Mouse (Mus musculus): ENCODE measurements around the gene Olfr802.

Olfr802 gene

DNA sequence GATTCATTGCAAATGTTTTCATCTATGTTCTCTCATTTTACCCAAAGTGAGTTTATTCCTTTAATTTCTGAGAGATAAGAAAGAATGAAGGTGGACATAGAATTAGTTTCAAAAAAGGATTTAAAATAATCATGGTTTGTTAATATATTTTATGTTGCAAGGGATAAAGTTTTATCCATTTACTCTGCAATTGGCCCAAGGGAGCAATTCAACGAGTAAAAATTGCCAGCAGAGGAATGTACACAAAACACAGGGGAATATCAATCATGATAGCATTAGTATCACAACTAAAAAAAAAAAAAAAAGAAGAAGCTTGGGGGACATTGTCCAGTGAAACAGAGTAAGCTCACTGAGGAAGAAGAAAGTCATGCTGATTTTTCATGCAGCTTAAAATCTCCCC, at the start of gene Olfr802:
Olfr802 (minus strand) TSS at position 101 of the 400 bp plus-strand sequence.
- no peak for DNase-seq

DNA sequence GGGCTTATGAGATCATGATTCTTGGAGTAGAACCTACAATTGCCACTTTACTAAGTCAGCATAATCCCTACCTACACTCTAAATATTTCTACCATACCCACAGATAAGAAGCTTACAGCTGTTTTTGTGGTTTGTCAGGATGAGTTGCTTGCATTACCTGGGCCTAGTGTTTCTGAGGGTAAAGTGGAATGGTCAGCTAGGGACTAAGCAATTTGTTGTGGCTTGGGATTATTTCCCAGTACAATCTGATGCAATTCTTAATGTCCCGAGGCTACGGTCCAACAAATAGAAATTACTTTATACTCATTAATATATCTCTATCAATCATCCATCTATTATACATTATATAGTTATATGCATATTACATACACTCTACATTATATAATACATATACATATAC, 41.3 kb upstream of the Olfr802 start, which contains the start of gene Olfr805:
Olfr805 (minus strand) TSS at position 101 of the 400 bp plus-strand sequence.
- no peak for DNase-seq

DNA sequence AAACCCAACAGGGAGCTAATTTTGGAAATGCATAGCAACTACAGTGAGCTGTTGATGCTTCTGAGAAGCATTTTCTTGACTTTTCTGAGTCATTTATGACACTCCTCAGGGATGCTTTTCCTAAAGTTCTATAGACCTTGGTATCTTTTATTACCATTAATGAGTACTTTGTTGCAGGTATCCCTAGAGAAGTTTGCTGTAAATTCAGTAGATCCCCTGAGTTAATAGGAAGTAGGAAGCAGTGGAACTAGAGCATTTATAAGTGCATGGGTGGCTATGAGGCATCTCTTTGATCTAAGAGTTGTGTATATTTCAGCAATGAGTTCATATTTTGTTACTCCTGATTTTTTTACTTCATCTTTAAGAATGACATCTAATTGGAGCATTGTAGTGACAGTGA, 14.9 kb upstream of the Olfr802 start, which contains the start of gene Olfr804:
Olfr804 (plus strand) TSS at position 301 of the 400 bp plus-strand sequence.
- no peak for DNase-seq

DNA sequence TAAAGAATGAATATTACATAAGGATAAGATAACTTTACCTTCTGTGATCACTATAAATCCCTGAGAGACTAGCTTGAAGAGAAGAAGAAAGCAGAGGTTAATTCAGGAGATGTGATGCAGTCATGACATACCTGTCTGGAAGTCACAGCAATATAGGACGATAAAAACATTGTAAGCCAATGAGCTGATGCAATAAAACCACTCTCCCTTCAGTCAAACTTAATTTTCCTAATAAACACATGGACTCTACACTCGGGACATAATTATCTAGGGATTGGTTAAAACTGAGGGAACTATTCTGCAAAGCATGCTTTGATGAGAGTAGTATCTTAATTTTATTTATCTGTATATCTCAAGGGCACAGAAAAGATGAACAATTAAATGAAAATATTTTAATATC, 6.2 kb upstream of the Olfr802 start, which contains the start of gene Olfr803:
Olfr803 (minus strand) TSS at position 101 of the 400 bp plus-strand sequence.
- no peak for DNase-seq

DNA sequence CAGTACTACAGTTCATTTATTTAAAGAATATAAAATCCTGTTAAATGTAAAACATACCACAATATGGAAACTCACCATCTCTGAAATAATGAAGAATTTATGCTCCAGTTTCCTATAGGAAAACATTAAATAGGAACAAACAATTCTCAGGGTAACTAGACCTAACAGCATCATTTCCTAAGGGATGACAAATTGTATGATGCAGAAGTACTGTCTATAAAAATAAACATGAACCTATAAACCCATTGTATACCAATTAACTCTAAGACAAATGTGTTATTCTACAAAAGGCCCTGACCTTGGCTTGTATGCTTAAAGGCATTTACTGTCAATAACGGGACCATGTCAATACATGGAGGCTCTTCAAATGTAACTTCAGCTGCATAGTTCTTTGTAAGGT, 14.2 kb downstream of the Olfr802 start, which contains the start of gene Olfr801:
Olfr801 (minus strand) TSS at position 101 of the 400 bp plus-strand sequence.
- DNase-seq, result no peak

DNA sequence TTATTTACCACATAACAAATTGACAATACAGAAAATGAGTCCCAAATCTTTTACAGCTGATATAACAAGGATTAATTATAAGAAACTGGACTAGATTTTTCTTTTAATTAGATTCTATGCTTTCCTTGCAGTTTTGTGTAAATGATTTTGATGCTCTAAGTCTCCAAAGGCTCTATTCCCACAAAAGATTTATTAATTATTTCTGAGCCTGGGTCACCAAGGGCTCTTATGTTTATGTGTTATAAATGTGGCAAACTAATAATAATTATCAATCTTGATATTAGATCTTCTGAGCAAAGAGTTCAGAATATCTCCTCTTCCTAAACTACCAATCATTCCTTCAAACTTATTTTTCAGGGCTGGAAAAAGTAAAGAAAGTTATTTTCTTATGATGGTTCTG, 30.6 kb downstream of the Olfr802 start, which contains the start of gene Olfr800:
Olfr800 (plus strand) TSS at position 301 of the 400 bp plus-strand sequence.
- DNase-seq, result no peak

DNA sequence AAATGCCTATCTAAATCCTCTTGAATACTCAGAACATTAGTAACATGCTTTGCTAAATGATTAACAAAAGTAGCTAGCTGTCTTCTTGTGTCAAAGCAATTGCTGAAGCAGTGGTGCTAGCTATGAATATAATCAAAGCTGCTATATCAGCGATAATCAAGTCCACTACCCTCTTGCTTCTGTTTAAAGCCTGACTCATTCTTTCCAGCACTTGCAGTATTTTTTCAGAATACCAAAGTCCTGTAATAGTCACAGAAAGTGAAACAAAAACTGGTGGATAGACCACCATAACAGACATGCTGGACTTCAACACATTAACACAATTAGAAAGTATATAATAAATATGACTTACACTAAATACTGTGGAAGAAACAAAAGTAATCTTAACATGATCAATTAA, 36.2 kb downstream of the Olfr802 start:
- no peak for DNase-seq

DNA sequence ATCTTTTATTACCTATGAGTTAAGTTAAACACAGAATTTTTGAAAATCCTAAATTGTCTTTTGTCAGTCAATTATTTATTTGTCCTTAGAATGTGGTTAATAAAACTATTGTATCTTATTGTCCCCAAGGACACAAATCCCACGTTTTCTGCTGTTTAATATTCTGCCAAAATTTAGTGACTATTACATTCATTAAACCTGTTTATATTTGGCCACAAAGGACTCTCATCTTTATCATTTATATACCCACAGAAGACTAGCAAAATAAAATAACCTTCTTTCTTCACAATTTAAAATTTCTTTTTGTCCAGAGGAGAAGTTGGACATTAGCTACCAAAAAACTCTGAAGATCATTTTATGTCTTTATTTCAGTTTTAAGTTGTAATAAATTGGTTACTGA, 50.8 kb downstream of the Olfr802 start, which contains the start of gene Olfr799:
Olfr799 (plus strand) TSS at position 301 of the 400 bp plus-strand sequence.
- DNase-seq, result no peak

DNA sequence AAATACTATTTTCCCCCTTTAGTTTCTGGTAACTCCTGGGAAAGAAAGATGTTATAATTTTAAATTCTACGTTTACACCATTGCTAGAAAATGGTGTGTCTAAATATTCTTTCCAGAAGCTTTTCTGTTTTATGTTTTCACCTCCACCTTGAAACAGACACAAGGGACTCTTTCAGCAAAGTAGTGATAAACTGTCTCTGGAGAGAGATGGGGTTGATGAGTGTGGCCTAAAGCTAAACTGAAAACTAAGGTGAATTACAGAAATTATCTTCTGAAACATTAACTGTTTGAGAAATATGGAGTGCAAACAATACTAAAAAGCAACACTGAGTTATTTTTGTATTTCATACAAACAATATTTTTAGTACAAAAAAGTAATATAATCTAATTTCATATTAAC, 60.1 kb downstream of the Olfr802 start, which contains the start of gene Olfr798:
Olfr798 (minus strand) TSS at position 101 of the 400 bp plus-strand sequence.
- DNase-seq, result no peak

All from thymus, postnatal 25 days (tissue).